13 mouse cellular contexts compared by ENCODE assay signal in the genomic region with DNA sequence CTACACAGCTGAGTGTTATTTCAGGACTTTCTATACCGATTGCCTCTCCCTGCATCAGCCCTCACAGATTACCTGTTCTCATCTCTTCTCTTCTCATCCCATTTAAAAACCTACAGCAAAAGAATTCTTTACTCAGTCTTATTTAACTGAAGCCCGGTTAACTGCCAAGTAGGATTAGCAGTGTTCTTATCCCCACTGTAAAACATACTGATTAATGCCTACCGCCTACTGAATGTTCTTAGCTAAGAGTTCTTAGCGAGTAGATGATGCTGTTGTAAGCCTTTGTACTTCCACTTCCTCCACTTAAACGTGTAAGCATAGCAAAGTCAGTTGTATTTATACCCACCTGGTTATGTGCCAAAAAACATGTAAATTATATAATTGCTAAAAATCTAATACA.
"Had no signal": no experiment of that assay in that cellular context is flagged by ENCODE, and none has a peak within 500 bp of the region (broad histone marks: within the 10 kb centered on the region; RNA-seq: fewer than 3 reads in every experiment).

No protein-coding gene starts in this region.

- DNase-seq: gastrocnemius, postnatal 14 days; gastrocnemius, postnatal 36 days; heart, adult 18-20 months; heart, postnatal 10 days; heart, postnatal 4 days; kidney, adult 18-20 months; kidney, adult 8-10 months; kidney, postnatal 10 days; kidney, postnatal 25 days; kidney, postnatal 4 days; layer of hippocampus, adult 9-11 months; liver; liver, embryonic 13.5 days had no signal
